Mouse (Mus musculus) forebrain, embryonic 11.5 days (tissue): ENCODE data around the gene Zbed6. TPM values are rescaled to one million over a fixed set of nuclear protein-coding genes. Genes with fewer than 3 reads are reported as not detected.

Experiments
- ATAC-seq: fragments of 200-750 bp; cut with Nextera tagmentation; replicated peaks from 2 replicates; pipeline ENCODE4 v1.8.0; 2017; ENCODE audit warnings: moderate TSS enrichment; ENCODE audit not compliant: low FRiP score
- DNase-seq: peaks from one replicate; pipeline ENCODE4 v3.0.0-alpha.2; 2017; ENCODE audit warnings: low spot score
- H3K27ac ChIP-seq: fragments of 300-500 bp; sonication (generic); 2 replicates; pipeline ENCODE4 v1.5.1; 2014; ENCODE audit warnings: low read depth, low read length
- H3K27me3 ChIP-seq: fragments of 300-500 bp; sonication (generic); 2 replicates; pipeline ENCODE4 v1.6.1; 2014; ENCODE audit warnings: mild to moderate bottlenecking, low read length, mixed read lengths; ENCODE audit not compliant: control insufficient read depth, insufficient read depth
- H3K36me3 ChIP-seq: fragments of 300-500 bp; sonication (generic); 2 replicates; pipeline ENCODE4 v1.6.1; 2014; ENCODE audit warnings: mild to moderate bottlenecking, low read length, moderate library complexity, mixed read lengths; ENCODE audit not compliant: control insufficient read depth, insufficient read depth
- H3K4me1 ChIP-seq: fragments of 300-500 bp; sonication (generic); replicated peaks from 2 replicates; pipeline ENCODE4 v1.6.1; 2014; ENCODE audit warnings: low read length, mixed read lengths; ENCODE audit not compliant: control insufficient read depth, insufficient read depth
- H3K4me2 ChIP-seq: fragments of 300-500 bp; sonication (generic); 2 replicates; pipeline ENCODE4 v1.6.1; 2014; ENCODE audit warnings: low read depth, mild to moderate bottlenecking, low read length, moderate library complexity, mixed read lengths; ENCODE audit not compliant: severe bottlenecking
- H3K4me3 ChIP-seq: fragments of 300-500 bp; sonication (generic); 2 replicates; pipeline ENCODE4 v1.5.1; 2014; ENCODE audit warnings: low read depth, low read length
- H3K9ac ChIP-seq: fragments of 300-500 bp; sonication (generic); 2 replicates; pipeline ENCODE4 v1.6.1; 2014; ENCODE audit warnings: low read length
- H3K9me3 ChIP-seq: fragments of 300-500 bp; sonication (generic); 2 replicates; pipeline ENCODE4 v1.6.1; 2016; ENCODE audit warnings: low read length, mixed read lengths; ENCODE audit not compliant: control insufficient read depth
- WGBS: fragments of 180-500 bp; shearing (Covaris S2); extraction: QIAGEN DNeasy Blood & Tissue Kit; methylation state at CpG from one replicate; pipeline ENCODE4 v1.1.7; 2014; 5-methylcytosine and 5-hydroxymethylcytosine counted together
- polyA plus RNA-seq: library from polyadenylated mRNA; unstranded; fragments of >200 nt; fragmentation: Nextera tagmentation; extraction: Ambion mirVana; gene quantifications from 2 replicates; pipeline ENCODE4 v1.2.1, GENCODE M21; 2014

The Zbed6 gene
- polyA plus RNA-seq, 1 experiment from 2014 or later = not detected

DNA sequence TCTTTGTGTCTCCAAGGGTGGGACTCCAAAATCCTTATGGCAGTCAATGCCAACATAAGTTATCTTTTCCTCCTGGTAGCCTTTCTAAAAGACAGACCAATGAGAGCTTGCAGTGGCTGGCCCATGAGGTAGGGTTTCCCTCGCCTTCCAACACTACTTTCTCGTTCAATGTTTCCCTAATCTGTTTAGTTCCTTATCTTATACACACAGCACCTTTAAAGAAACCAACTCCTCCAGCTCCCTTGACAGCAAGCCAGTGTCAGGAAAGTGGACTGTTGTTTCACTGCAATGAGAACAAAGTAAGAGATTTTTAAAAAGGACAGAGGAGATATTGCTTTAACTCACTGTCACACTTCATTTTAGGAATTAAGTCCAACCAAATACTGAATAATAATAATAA lies 42.8 kb downstream of the Zbed6 start:
- no peak overlapping the region for H3K4me3 ChIP-seq
- no peaks in the 10 kb centered on the region for H3K4me1 ChIP-seq
- H3K27ac ChIP-seq = no peak overlapping the region
- no peak overlapping the region for H3K4me2 ChIP-seq
- H3K36me3 ChIP-seq = peaks cover 13% of the 10 kb centered on the region
- ATAC-seq = no peak
- no peak for DNase-seq
- H3K9ac ChIP-seq = no peak overlapping the region
- H3K27me3 ChIP-seq = no peaks in the 10 kb centered on the region
- H3K9me3 ChIP-seq = no peaks in the 10 kb centered on the region
- WGBS = 76% methylated on average over 2 of the region's 2 CpGs

DNA sequence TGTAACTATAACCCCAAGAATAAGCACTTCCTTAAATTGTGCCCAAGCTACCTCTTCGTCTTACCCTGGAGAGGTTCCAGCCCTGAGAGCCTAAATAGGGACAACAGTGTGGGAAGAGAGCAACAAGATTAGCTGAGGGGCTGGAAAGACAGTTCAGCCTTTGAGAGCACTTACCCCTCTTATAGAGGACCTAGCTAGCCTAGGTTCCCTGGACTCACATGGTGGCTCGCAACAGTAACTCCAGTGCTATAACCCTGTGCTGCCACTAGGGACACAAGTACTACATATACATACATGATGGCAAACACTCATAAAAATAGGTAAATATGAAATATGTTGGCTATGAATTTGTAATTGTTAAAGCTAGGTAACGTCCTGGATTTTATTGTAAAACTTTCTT lies 46.9 kb downstream of the Zbed6 start:
- 78% methylated on average over 3 of the region's 3 CpGs for WGBS
- H3K36me3 ChIP-seq = no peaks in the 10 kb centered on the region; the same call in 1 of the 2 replicates
- no peak overlapping the region for H3K9ac ChIP-seq
- no peaks in the 10 kb centered on the region for H3K4me1 ChIP-seq
- no peak overlapping the region for H3K4me2 ChIP-seq
- no peaks in the 10 kb centered on the region for H3K27me3 ChIP-seq
- no peak overlapping the region for H3K4me3 ChIP-seq
- no peaks in the 10 kb centered on the region for H3K9me3 ChIP-seq
- ATAC-seq (no peak), DNase-seq (no peak)
- no peak overlapping the region for H3K27ac ChIP-seq

DNA sequence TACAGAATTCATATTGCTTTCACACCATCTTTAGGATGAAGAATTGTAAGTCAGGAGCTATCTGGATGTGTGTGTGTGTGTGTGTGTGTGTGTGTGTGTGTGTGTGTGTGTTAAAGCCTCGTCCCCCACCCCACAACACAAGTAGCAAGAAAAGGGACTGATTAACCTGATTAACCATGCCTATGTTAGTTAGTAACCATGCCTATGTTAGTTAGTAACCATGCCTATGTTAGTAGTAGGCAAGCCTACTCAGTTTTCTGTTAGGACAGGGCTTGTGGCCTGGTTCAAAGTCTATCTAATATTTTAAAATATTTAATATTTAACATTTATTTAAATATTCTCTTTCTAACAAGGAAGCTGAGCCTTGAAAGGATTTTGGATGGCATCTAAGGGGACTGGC lies 49.2 kb downstream of the Zbed6 start:
- no peak overlapping the region for H3K27ac ChIP-seq
- DNase-seq (no peak), ATAC-seq (no peak)
- 83% methylated on average over 1 of the region's 1 CpGs for WGBS
- H3K4me2 ChIP-seq = no peak overlapping the region
- no peak overlapping the region for H3K9ac ChIP-seq
- H3K4me1 ChIP-seq = no peaks in the 10 kb centered on the region
- H3K9me3 ChIP-seq = no peaks in the 10 kb centered on the region
- H3K4me3 ChIP-seq = no peak overlapping the region
- H3K36me3 ChIP-seq = peaks cover 9% of the 10 kb centered on the region; the same call in 1 of the 2 replicates
- no peaks in the 10 kb centered on the region for H3K27me3 ChIP-seq

DNA sequence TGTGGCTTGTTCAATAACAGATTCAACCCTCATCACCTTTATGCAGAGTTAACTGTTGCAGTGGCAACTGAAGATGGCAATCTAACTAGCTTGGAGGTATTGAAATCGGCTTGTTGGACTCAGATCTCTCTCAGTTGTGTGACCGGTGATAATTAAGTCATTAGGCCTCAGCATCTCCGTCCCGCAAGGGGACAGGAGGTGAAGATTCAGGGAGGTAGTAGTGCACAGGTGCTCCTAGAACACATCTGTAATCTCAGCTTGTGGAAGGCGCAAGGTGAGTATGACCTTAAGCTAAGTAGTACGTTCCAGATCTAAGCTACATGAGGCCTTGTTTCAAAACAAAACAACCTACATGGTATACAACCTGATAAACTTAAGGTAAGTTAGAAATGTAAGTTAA lies 50.1 kb downstream of the Zbed6 start:
- no peaks in the 10 kb centered on the region for H3K27me3 ChIP-seq
- H3K4me2 ChIP-seq = peak overlapping the region; percentile 24; the same call in 1 of the 2 replicates
- peak; percentile 16; the same call in 1 of the 2 replicates for ATAC-seq
- H3K4me3 ChIP-seq = no peak overlapping the region
- DNase-seq = no peak
- H3K36me3 ChIP-seq = peaks cover 11% of the 10 kb centered on the region; the same call in 1 of the 2 replicates
- H3K27ac ChIP-seq = no peak overlapping the region
- 60% methylated on average over 6 of the region's 6 CpGs for WGBS
- H3K9me3 ChIP-seq = no peaks in the 10 kb centered on the region
- H3K4me1 ChIP-seq = no peaks in the 10 kb centered on the region
- no peak overlapping the region for H3K9ac ChIP-seq

DNA sequence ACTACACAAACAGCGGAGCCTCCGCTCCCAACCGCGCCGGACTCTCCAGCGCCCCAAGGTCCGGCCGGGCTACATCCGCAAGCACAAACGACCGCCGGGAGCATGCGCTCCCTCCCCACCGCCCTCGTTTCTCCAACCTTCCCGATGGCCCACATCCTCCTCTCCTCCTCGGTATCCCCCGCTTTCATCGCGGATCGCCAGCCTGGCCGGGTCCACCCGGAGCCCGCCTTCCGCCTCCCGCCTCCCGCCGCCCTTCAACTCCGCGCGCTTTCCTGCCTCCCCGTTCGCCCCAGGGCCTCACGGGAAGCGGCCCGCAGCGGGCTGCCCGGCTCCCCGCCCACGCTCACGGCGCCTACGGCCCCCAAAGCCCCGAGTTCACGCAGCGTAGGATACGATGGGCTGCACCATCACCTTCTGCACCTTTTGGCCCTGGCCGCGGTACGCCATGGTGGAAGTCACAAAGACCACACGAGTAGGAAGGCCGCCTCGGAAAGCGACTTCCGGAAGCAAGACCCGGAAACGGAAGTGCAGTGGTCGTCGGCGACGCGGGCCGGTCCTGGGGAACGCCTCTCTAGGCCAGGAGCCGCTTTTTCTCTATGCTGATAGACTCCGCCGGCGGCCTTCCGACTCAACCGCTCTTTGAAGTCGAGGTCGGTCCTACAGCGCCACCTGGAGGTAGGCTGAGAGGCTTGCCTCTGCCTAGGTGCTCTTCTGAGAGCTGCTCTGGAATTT lies 50.7 kb downstream of the Zbed6 start, which contains the start of gene Snrpe:
Gene Snrpe, minus strand, starts transcription at position 521 of the 732 bp plus-strand sequence.
- peaks cover 16% of the 10 kb centered on the region; the same call in 1 of the 2 replicates for H3K36me3 ChIP-seq
- peak; percentile 99 for DNase-seq
- H3K27me3 ChIP-seq = no peaks in the 10 kb centered on the region
- peak; percentile 97 for ATAC-seq
- peak within 1 kb of the TSS; percentile 79 for H3K9ac ChIP-seq
- under 1% methylated on average over 73 of the region's 73 CpGs for WGBS
- peak within 1 kb of the TSS; percentile 74 for H3K4me3 ChIP-seq
- peak within 1 kb of the TSS; percentile 61 for H3K4me2 ChIP-seq
- no peaks in the 10 kb centered on the region for H3K9me3 ChIP-seq
- no peaks in the 10 kb centered on the region for H3K4me1 ChIP-seq
- peak within 1 kb of the TSS; percentile 70 for H3K27ac ChIP-seq

Other genes with a start within 250 kb of the Zbed6 start
- gene Sox13, start 236.5 kb downstream of the Zbed6 start, polyA plus RNA-seq = 12.3 TPM in 2 replicates
- 801 and 823 TPM in 2 replicates for gene Snrpe, start 50.6 kb downstream of the Zbed6 start, polyA plus RNA-seq
- gene Gm38394, start 433 bp upstream of the Zbed6 start, polyA plus RNA-seq = 6.2 and 7.2 TPM in 2 replicates
- 0.36 and 0.57 TPM in 2 replicates for gene Lax1, start 29.2 kb upstream of the Zbed6 start, polyA plus RNA-seq
- gene Atp2b4, start 140.2 kb upstream of the Zbed6 start, polyA plus RNA-seq = 7.4 and 8.2 TPM in 2 replicates
- 2.5 and 2.6 TPM in 2 replicates for gene Optc, start 247.1 kb upstream of the Zbed6 start, polyA plus RNA-seq